Mouse (Mus musculus): ENCODE data around the gene Rag1.

DNA sequence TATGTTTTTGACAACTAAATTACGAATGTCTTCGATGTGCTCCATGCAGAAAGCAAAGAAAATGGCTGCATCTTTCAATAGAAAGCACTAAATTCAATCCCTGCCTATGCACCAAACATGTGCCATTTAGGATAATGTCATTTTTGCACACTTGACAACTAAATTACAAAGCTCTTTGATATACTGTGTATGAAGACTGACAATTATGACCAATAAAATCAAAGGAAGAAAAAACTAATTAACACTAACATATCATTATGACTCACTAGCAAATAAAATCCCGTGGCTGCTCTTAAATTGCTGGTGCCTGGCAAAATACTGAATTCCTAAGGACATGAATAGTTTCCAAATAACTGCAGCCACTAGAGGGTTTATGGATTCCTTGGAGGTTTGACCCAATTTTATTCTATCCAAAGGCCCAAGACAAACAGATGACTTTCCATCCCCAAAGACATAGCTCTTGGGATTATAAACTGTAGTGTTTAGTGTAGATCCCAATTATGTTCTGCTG, 9.4 kb downstream of the Rag1 start:
- TF ChIP-seq UBTF (IDR thresholded peaks at IDR 0.05; ENCODE audit: low read depth, low read length) (no peak), SMC3 (IDR thresholded peaks at IDR 0.05; ENCODE audit: low read depth, low read length) (no peak), MYC (IDR thresholded peaks at IDR 0.05; ENCODE audit: low read depth, low read length) (no peak), POLR2A (IDR thresholded peaks at IDR 0.05; ENCODE audit: low read depth, low read length) (no peak), HCFC1 (IDR thresholded peaks at IDR 0.05; ENCODE audit: low read depth, low read length) (no peak), TBP (conservative IDR thresholded peaks at IDR 0.05; ENCODE audit: low read depth, low read length) (no peak), MAX (IDR thresholded peaks at IDR 0.05; ENCODE audit: low read length) (no peak), NELFE (IDR thresholded peaks at IDR 0.05; ENCODE audit: low read depth, low read length) (no peak), JUND (conservative IDR thresholded peaks at IDR 0.05; ENCODE audit: low read depth, low read length) (no peak), USF1 (IDR thresholded peaks at IDR 0.05; ENCODE audit: low read depth, low read length) (no peak), CTCF (conservative IDR thresholded peaks at IDR 0.05 in 1 of 2, IDR thresholded peaks at IDR 0.05 in 1 of 2; ENCODE audit: low read depth in 2 of 2, low read length in 2 of 2) (no peak)
